Comparison of ENCODE assay signal across 8 mouse cellular contexts in genomic region chr5:21735584-21735983, GRCm38 (mm10). TPM values are rescaled to one million over a fixed set of nuclear protein-coding genes. Genes with fewer than 3 reads are reported as not detected.
DNase-seq lines count a peak whose midpoint lies in the region; ATAC-seq lines count a peak whose summit lies in the region.

No protein-coding gene starts in this region.

- H3K4me2 ChIP-seq in forebrain, embryonic 11.5 days (ENCODE audit: low read depth, low read length, severe bottlenecking) = 0 out of 2 replicates have a peak overlapping the region, but pooled peaks have one; percentile 18
- H3K4me2 ChIP-seq in lung, embryonic 16.5 days (ENCODE audit: low read depth, low read length) = peak overlapping the region; percentile 36

- peak overlapping the region; percentile 56 for H3K4me3 ChIP-seq in brown adipose tissue, adult 24 weeks (ENCODE audit: insufficient read depth, low read depth, low read length)
- no peak overlapping the region for H3K4me3 ChIP-seq in forebrain, embryonic 11.5 days (ENCODE audit: low read depth, low read length)
- H3K4me3 ChIP-seq in lung, embryonic 16.5 days (ENCODE audit: low read length) = peak overlapping the region; percentile 28

- DNase-seq in MEL-GATA-1-ER (ENCODE audit: extremely low read depth, low read depth) = peak; percentile 93
- DNase-seq in forebrain, embryonic 11.5 days (ENCODE audit: low spot score) = peak; percentile 75
- DNase-seq in heart, postnatal 36 days = peak; percentile 56 to 76
- DNase-seq in layer of hippocampus, adult 9-11 months = peak; percentile 75
- peak; percentile 62 for DNase-seq in right cerebral cortex, adult 2 months (ENCODE audit: low spot score in 2 of 2)
- DNase-seq in urinary bladder, postnatal 36 days (ENCODE audit: low spot score in 2 of 2) = peak; percentile 51 to 74

- H3K9ac ChIP-seq in forebrain, embryonic 11.5 days (ENCODE audit: low read length) = no peak overlapping the region
- peak overlapping the region; percentile 32; the same call in 1 of the 2 replicates for H3K9ac ChIP-seq in lung, embryonic 16.5 days (ENCODE audit: low read length)

- no peaks in the 10 kb centered on the region for H3K27me3 ChIP-seq in forebrain, embryonic 11.5 days (ENCODE audit: control insufficient read depth, insufficient read depth, low read length)
- no peaks in the 10 kb centered on the region for H3K27me3 ChIP-seq in lung, embryonic 16.5 days (ENCODE audit: control insufficient read depth, insufficient read depth, low read depth, low read length)

- intact Hi-C loops in heart, postnatal 36 days (cut with DNase I) = loop anchor here (1.0 to 10.0 kb wide), 2 partner anchors 77 to 471 kb away; no protein-coding TSS in a partner anchor

- H3K36me3 ChIP-seq in forebrain, embryonic 11.5 days (ENCODE audit: control insufficient read depth, insufficient read depth, low read length) = no peaks in the 10 kb centered on the region; the same call in 1 of the 2 replicates
- peaks cover 7% of the 10 kb centered on the region; the same call in 1 of the 2 replicates for H3K36me3 ChIP-seq in lung, embryonic 16.5 days (ENCODE audit: control insufficient read depth, insufficient read depth, low read length)

- H3K9me3 ChIP-seq in forebrain, embryonic 11.5 days (ENCODE audit: control insufficient read depth, low read length) = no peaks in the 10 kb centered on the region
- no peaks in the 10 kb centered on the region for H3K9me3 ChIP-seq in lung, embryonic 16.5 days (ENCODE audit: control insufficient read depth, low read length)

- 27% methylated on average over 10 of the region's 10 CpGs for WGBS in forebrain, embryonic 11.5 days
- 25% methylated on average over 10 of the region's 10 CpGs for whole genome bisulfite sequencing in lung, embryonic 16.5 days

- no peak for ATAC-seq in forebrain, embryonic 11.5 days (replicated peaks; ENCODE audit: low FRiP score)
- no peak for ATAC-seq in lung, embryonic 16.5 days (ENCODE audit: low read depth)

- H3K27ac ChIP-seq in brown adipose tissue, adult 24 weeks (replicated peaks; ENCODE audit: low read depth, low read length) = no peak overlapping the region
- H3K27ac ChIP-seq in forebrain, embryonic 11.5 days (ENCODE audit: low read depth, low read length) = no peak overlapping the region
- no peak overlapping the region for H3K27ac ChIP-seq in lung, embryonic 16.5 days (ENCODE audit: low read length)

- H3K4me1 ChIP-seq in brown adipose tissue, adult 24 weeks (ENCODE audit: control insufficient read depth, insufficient read depth, insufficient read length, low read length) = peaks cover 10% of the 10 kb centered on the region; the same call in 1 of the 2 replicates
- H3K4me1 ChIP-seq in forebrain, embryonic 11.5 days (replicated peaks; ENCODE audit: control insufficient read depth, insufficient read depth, low read length) = peaks cover 9% of the 10 kb centered on the region
- H3K4me1 ChIP-seq in lung, embryonic 16.5 days (replicated peaks; ENCODE audit: control insufficient read depth, insufficient read depth, low read length) = peaks cover 7% of the 10 kb centered on the region

RNA-seq across cellular contexts. Expression of gene Pmpcb, which starts 1.4 kb away (rescaled TPM):
- polyA plus RNA-seq in brown adipose tissue, adult 24 weeks (2012; ENCODE audit: insufficient read depth, insufficient read length, missing spikeins) = 426 and 475 TPM in 2 replicates
- 98.6 and 99.3 TPM in 2 replicates for polyA plus RNA-seq in forebrain, embryonic 11.5 days (2014; fragmentation: Nextera tagmentation; extraction: Ambion mirVana)
- 100 to 1,000 TPM; 243 to 264 TPM for total RNA-seq in heart, postnatal 36 days (2021)
- 74.2 and 76.1 TPM in 2 replicates for polyA plus RNA-seq in lung, embryonic 16.5 days (2015; fragmentation: Nextera tagmentation; extraction: Ambion mirVana)

RNA-seq across cellular contexts. Expression of gene Napepld, which starts 34.4 kb away (rescaled TPM):
- polyA plus RNA-seq in brown adipose tissue, adult 24 weeks (2012; ENCODE audit: insufficient read depth, insufficient read length, missing spikeins) = 9.0 and 12.9 TPM in 2 replicates
- 17.9 and 20.3 TPM in 2 replicates for polyA plus RNA-seq in forebrain, embryonic 11.5 days (2014; fragmentation: Nextera tagmentation; extraction: Ambion mirVana)
- total RNA-seq in heart, postnatal 36 days (2021) = 1 to 10 TPM; 4.3 to 5.4 TPM
- polyA plus RNA-seq in lung, embryonic 16.5 days (2015; fragmentation: Nextera tagmentation; extraction: Ambion mirVana) = 4.7 and 5.5 TPM in 2 replicates

RNA-seq across cellular contexts. Expression of gene Dnajc2, which starts 49.5 kb away (rescaled TPM):
- 16.8 and 19.9 TPM in 2 replicates for polyA plus RNA-seq in brown adipose tissue, adult 24 weeks (2012; ENCODE audit: insufficient read depth, insufficient read length, missing spikeins)
- polyA plus RNA-seq in forebrain, embryonic 11.5 days (2014; fragmentation: Nextera tagmentation; extraction: Ambion mirVana) = 102 TPM in 2 replicates
- 10 to 100 TPM; 21.2 to 22.8 TPM for total RNA-seq in heart, postnatal 36 days (2021)
- 50.0 and 55.1 TPM in 2 replicates for polyA plus RNA-seq in lung, embryonic 16.5 days (2015; fragmentation: Nextera tagmentation; extraction: Ambion mirVana)

RNA-seq across cellular contexts. Expression of gene Psmc2, which starts 49.5 kb away (rescaled TPM):
- polyA plus RNA-seq in brown adipose tissue, adult 24 weeks (2012; ENCODE audit: insufficient read depth, insufficient read length, missing spikeins) = 83.9 and 86.9 TPM in 2 replicates
- 236 and 240 TPM in 2 replicates for polyA plus RNA-seq in forebrain, embryonic 11.5 days (2014; fragmentation: Nextera tagmentation; extraction: Ambion mirVana)
- total RNA-seq in heart, postnatal 36 days (2021) = 100 to 1,000 TPM in 1 of 2 experiments, 10 to 100 TPM in 1; 98.9 to 103 TPM
- 163 and 169 TPM in 2 replicates for polyA plus RNA-seq in lung, embryonic 16.5 days (2015; fragmentation: Nextera tagmentation; extraction: Ambion mirVana)
